Mouse (Mus musculus): ENCODE data around the gene Mllt6. TPM values are rescaled to one million over a fixed set of nuclear protein-coding genes. Genes with fewer than 3 reads are reported as not detected.
A peak's percentile ranks its signal among the peaks of the same experiment; 100 is the strongest.

Gene Mllt6
- total RNA-seq, 2 experiments from 2014 or later = 55.8 to 61.7 TPM

DNA sequence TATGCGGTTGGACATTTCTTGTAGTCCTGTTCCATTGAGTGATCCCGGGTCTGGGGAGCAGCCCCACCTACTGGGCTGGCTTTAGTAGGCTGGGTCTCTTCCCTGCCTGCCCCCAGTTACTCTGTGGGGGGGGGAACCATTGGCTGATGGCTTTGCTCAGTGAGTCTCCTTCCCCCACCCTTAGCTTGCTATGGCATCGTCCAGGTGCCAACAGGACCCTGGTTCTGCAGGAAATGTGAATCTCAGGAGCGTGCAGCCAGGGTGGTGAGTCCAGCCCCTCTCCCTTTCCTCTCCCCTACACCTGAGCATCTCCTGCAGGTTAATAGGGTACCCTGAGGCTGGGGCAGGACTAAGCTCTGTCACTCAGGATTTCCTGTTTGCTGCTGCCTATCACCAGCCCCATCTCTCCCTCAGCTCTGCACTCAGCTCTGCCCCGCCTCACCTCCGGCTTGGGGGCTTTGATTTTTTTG lies 1.6 kb downstream of the Mllt6 start:
- peak; percentile 25 to 34 for DNase-seq
- intact Hi-C loops (cut with DNase I) = loop anchor here (5.0 kb wide), 1 partner anchor 32 kb away; no protein-coding TSS in a partner anchor

DNA sequence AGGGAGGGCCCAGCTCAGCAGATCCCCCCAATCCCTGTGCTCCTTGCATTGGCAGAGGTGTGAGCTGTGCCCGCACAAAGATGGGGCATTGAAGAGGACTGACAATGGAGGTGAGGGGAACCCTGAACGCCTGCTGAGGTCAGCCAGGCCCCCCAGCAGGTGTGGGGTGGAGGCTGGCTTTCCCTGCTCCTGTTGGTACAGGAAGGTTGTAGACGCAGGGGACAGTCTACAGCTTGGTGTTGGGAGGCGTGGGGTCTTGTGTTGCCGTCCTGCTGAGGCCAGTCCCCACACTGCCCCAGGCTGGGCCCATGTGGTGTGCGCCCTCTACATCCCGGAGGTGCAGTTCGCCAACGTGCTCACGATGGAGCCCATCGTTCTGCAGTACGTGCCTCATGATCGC lies 2.2 kb downstream of the Mllt6 start:
- no peak for DNase-seq
- intact Hi-C loops (cut with DNase I) = no loop called here

DNA sequence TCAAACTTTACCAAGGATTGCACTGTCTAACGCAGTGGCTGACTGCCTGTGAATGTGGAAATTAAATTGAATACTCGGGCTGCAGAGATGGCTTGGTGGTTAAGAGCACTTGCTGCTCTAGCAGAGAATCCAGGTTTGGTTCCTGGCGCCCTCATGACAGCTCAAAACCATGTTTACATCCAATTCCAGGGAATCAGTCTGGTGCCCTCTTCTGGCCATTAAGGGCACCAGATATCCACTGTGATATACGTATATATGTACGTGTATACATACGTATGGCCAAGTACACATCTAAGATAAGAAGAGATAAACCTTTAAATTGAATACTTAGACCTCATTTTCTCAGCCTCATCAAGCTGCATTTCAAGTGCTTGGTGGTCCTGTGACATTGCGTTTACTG lies 3.0 kb downstream of the Mllt6 start:
- intact Hi-C loops (cut with DNase I) = no loop called here
- DNase-seq = no peak

DNA sequence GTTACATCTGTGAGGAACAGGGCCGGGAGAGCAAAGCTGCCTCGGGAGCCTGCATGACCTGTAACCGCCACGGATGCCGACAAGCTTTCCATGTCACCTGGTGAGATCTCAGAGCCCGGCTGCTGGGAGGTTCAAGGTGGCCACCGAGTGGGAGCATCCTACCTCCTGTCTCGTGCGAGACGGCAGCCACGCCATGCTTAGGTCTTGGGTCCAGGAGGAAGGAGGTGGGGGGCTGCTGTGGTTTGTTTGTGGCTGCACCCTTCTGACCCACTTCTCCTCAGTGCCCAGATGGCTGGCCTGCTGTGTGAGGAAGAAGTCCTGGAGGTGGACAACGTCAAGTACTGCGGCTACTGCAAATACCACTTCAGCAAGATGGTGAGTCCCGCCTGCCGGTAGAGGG lies 3.6 kb downstream of the Mllt6 start:
- DNase-seq = no peak
- intact Hi-C loops (cut with DNase I) = no loop called here

DNA sequence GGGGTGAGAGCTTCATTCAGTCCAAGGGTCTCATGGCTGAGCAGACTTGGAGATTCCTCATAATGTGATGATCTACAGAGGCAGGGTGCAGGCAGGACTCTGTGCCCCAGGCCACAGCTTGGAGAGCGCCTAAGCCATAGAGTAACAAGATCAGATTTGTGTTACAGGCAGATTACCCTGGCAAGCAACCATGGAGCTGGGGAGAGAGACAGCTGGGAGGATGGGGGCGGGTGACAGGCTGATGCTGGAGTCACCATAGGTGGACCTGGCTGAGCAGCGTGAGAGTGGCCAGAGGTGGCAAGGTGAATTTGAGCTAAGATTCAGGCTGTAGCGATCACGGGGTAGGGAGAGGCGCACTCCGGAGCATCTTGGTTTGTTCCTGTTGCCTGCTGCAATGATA lies 4.9 kb downstream of the Mllt6 start:
- DNase-seq = no peak

DNA sequence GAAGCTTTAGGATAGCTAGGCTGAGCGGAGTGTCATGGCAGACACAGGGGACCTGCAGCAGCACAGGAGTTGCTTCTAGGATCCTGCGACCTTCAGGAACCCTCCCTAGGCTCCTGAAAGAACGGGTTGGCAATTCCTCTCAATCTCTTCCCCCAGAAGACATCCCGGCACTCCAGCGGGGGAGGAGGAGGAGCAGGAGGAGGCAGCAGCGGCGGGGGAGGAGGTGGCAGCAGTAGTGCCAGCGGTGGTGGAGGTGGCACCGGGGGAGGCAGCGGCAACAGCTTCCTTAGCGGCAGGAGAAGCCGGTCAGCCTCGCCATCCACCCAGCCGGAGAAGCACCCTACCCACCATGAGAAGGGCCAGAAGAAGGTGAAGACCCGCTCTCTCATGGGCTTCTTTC lies 6.1 kb downstream of the Mllt6 start:
- intact Hi-C loops (cut with DNase I) = no loop called here
- peak in 1 of 2 experiments; percentile 40 for DNase-seq

More for the DNA sequence above, 4.9 kb downstream of the Mllt6 start:
- intact Hi-C loops (cut with DNase I) = no loop called here

DNA sequence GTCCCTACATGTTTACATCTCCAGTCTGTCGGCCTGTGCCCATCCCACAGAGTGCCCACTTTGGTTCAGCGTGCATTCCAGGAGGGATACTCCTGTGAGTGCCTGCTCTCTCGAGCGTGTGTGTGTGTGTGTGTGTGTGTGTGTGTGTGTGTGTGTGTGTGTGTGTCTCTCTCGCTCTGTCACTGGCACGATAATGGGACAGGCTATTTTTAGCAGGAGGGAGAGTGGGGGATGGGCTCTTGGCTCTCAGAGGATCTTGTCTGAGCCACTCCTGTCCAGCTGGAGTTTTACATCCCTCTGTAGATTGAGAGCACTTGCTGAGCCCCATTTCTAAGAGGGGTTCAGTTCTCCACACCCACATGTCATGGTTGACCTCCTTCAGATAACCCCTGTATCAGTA lies 6.6 kb downstream of the Mllt6 start:
- DNase-seq = peak; percentile 90 to 91
- intact Hi-C loops (cut with DNase I) = no loop called here

DNA sequence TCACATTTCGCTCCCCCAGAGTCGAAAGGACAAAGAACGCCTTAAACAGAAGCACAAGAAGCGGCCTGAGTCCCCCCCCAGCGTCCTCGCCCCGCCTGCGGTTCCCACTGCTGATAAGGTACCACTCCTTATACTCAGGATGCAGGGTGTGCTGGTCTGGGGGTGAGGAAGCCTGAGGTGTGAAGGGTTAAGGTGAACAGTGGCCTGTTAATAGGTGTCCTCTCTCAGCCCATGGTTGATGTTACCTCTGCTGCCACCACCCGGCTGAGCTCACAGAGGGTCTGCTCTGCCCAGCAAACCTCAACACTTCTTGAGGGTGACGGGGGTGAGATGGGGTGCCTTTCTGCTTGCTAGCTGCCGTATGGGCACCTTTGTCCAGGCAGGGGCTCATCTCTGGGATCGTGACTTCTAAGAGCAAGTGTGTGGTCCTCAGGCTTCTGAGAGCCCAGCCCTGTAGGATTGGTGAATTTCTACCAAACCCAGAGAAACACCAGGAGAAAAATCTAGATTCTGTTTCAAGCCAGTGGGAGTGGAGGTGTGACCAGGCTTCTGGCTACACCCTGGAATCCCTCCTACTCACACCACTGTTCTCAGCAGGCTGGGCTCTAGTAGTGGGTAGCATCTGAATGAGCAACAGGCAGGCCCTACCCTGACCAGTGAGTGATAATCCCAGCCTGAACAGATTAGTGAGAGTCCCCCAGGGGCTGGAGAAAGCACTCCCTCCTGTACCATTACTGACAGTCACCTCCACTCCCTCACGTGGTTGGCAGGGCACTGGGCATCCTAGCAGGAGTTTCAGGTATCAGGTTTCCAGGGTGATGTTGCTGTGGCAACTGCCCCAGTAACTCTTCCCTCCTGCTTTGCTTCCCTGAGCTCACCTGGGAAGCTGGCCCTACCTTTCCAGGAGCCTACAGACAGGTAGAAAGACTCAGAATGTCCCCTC lies 7.3 kb downstream of the Mllt6 start:
- intact Hi-C loops (cut with DNase I) = no loop called here

DNA sequence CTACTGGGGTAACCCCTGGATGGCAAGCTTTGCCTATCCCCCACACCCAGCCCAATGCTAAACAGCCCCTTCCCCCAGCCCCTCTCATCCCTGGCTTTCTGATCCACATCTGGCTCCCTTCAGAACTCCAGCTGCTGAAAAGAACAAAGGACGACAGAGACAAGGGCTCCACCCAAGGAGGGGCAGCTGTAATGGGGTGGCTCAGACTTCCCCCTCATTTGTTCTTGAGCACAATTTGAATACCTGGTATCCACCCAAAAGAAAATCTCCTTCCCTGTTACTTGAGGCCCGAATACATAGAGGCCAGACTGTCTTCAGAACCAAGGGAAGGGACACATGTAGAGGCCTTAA lies 7.9 kb downstream of the Mllt6 start:
- DNase-seq = no peak
- intact Hi-C loops (cut with DNase I) = no loop called here

More for the DNA sequence above, 7.3 kb downstream of the Mllt6 start:
- peak; percentile 41 to 60 for DNase-seq

DNA sequence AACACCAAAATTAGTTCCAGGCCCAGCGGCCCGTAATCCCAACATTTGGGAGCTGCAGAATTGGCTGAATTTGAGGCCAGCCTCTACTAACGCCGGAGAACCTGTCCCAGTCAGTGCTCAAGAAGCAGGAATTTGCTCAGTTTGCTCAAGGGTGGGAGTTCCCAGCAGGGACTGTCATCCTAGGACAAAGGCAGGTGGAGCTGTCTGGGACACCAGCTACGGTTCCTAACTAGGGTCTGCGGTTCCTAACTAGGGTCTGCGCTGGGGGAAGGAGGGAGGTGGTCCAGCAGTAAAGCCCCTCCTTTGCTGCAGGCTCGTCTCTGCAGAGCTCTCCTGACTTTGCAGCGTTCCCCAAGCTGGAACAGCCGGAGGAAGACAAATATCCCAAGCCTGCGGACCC lies 9.9 kb downstream of the Mllt6 start:
- intact Hi-C loops (cut with DNase I) = no loop called here
- no peak for DNase-seq

DNA sequence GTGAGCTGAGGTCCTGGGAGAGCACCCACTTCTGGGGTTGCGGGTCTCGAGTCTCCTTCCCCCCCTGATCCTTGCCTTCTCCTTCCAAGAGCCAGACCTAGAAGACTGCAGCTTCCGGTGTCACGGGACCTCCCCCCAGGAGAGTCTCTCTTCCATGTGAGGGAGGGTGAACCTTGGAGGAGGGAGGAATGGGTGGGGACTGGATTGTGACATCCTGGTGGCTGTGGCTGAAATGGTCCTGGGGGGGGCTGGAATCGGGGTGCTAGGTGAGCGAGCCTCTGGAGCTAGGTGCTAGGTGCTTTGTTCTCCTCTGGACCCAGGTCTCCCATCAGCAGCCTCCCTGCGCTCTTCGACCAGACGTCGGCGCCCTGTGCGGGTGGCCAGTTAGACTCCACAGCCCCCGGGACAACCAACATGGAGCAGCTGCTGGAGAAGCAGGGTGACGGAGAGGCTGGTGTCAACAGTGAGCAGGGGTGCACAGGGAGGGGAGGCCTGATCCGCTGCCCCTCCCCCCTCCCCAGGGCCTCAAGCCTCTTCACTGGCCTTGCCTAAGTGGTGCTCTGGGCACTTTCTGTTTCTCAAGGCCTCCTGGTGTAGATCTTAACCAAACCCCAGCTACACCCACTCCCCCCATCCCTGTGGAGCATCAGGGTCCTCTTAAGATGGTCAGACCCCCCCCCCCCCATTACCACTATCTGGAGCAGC lies 13.0 kb downstream of the Mllt6 start:
- DNase-seq = no peak
- intact Hi-C loops (cut with DNase I) = no loop called here

DNA sequence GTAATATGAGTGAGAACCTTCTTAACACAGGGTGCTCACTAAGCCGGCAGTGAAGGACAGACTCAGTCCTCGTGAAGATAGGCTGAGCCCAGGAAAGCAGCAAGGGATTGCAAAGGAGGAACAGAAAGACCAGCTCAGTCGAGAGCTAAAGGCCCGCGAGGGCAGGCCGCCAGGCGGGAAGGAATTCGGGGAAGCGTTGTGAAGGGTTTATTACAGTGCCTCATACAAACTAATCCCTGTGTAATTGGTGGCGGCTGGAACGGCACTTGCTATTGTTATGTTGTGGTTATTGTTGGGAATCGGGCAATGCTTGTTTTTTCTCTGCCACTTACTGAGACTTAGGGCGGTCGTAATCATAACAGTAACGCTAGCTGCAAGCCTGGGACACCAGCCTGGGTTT lies 14.2 kb downstream of the Mllt6 start:
- DNase-seq = peak in 1 of 2 experiments; percentile 9
- intact Hi-C loops (cut with DNase I) = no loop called here

DNA sequence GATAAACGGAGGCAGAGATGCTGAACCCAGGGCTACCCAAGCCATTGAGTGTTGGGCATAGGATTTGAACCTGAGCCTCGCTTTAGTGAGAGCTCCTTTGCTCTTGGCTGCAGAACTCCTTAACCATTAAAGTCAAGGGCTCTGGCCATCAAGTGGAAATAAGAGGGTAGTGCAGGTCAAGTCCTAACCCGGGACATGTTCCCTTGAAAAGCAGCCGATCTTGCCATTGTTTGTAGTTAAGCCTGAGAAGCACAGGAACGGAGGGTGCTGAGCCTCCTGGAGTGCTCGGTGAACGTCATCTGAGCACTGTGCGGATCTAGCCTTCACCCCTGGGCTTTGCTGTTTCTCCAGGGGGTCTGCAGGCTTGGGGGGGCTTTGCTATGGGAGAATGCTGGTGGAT lies 14.6 kb downstream of the Mllt6 start:
- intact Hi-C loops (cut with DNase I) = no loop called here
- no peak for DNase-seq

DNA sequence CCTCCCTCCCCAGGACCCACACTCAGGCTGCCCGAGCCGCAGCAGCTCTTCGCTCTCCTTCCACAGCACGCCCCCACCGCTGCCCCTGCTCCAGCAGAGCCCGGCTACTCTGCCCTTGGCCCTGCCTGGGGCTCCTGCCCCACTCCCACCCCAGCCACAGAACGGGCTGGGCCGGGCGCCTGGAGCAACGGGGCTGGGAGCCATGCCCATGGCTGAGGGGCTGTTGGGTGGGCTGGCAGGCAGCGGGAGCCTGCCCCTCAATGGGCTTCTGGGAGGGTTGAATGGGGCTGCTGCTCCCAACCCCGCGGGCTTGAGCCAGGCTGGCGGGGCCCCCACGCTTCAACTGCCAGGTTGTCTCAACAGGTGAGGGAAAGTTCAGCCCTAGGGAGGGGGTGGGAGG lies 15.1 kb downstream of the Mllt6 start:
- intact Hi-C loops (cut with DNase I) = no loop called here
- no peak for DNase-seq

DNA sequence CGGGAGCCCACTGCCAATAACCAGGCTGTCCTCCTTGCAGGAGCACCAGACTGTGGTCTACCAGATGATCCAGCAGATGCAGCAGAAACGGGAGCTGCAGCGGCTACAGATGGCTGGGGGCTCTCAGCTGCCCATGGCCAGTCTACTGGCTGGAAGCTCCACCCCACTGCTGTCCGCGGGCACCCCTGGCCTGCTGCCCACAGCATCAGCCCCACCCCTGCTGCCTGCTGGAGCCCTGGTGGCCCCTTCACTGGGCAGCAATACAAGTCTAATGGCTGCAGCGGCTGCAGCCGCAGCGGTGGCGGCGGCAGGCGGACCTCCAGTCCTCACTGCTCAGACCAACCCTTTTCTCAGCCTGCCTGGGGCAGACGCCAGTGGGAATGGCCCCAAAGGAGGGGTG lies 17.2 kb downstream of the Mllt6 start:
- peak; percentile 68 to 75 for DNase-seq

DNA sequence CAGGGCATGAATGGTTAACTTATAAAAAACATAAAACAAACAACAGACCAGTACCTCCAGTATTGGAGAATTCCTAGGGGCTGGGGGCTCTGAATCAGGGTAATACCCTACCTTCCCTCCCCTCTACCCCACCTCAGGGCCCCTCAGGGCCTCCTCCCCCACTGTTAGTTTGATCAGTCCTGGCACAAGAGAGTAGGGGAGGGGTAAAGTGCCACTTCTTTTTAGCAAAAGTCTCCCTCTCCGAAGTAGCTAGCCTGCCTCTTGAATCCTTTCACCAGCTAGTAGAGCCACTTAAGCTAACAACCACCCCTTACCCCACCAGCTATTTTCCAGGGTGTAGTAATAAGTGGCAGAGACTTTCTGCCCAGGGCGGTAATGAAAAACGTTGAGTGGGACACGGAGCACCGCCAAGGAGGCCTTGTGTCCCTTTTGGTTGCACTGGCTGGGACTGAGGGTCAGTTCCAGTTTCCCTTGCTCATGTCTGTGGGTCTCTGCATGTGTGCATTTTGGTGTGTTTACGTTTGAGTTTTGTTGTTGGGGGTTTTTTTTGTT lies 19.4 kb downstream of the Mllt6 start:
- intact Hi-C loops (cut with DNase I) = no loop called here
- no peak for DNase-seq

More for the DNA sequence above, 17.2 kb downstream of the Mllt6 start:
- intact Hi-C loops (cut with DNase I) = no loop called here

DNA sequence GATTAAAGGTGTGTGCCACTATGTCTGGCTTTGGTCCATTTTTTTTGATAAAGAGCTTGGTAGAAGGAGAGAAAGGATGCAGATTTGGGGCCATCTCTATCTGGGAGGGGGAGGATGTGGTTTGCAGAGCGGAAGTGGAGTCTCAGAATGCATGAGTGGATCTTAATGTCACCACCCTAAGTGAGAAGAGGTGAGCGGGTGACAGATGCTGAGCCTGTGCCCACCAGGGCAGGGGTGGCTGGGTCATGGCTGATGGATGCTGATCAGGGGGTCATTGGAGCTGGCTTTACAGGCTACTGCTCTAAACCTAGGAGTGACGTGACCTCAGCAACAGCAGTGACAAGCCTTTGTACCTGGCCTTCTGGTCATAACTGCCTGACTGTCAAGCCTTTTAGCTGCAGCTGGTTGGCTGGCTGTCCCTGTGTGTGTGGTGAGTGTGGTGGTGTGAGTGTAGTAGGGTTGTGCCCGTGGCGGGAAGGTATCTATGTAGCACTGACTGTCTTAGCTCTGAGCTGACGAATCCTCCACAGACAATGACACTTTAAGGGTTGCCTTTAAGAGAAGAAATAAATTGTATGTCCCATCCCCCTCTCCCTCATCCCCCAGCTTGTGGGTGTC lies 21.0 kb downstream of the Mllt6 start:
- intact Hi-C loops (cut with DNase I) = no loop called here
- DNase-seq = no peak

DNA sequence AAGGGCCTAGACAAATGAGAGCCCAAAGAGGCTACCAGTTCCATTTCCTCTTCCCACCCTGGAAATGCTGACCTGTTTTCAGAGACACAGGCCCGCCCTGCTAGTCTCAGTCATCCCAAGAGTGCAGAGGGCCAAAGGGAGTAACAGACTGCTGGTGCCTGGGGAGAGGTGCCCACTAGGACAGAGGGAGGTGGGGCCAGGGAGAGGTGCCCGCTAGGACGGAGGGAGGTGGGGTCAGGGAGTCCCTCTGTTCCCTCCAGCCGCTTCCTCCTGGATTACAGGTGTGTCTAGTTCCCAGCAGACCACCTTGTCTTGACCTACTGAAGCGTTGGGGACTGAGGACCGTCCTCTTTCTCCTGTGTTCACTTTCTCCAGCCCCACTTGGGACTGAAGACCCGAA lies 21.6 kb downstream of the Mllt6 start:
- intact Hi-C loops (cut with DNase I) = loop anchor here (1.0 kb wide), 1 partner anchor 21 kb away; the partner anchor contains the start of gene Mllt6
- DNase-seq = peak; percentile 32 to 41

DNA sequence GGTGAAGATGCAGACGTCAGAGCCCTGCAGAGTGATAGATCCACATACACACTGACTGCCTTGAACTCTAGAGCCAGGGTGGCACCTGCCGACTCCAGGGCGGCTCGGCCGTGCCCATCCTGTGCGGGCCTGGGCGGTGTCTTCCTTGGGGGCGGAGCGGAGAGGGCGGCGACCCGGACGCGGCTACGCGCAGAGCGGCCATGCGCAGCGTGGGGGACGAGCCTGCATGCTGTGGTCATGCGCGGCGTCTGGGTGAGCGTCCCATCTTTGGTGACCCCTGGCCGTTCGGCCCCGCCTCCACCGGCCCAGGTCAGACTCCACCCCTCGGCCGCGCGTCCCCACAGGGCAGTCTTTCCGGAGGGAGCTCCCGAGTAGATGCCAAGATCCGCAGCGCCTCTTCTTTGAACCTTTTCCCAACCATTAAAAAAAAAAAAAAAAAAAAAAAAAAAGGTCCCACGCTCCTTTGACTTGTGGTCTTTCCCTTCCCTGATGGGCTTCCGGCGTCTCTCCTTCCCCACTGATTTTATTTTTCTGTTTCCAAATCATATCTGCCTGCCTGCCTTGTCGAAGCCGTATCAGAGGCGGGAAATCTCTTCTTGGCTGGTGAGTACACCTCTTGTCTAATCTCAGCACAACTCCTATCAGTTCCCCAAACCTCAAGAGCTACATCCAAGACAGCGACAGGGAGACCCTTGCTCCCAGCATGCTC lies 22.6 kb downstream of the Mllt6 start, which contains the start of gene Cisd3:
TSS of gene Cisd3 (plus strand) at position 214 of the 709 bp plus-strand sequence.
- DNase-seq = peak; percentile 94 to 96
- intact Hi-C loops (cut with DNase I) = loop anchor here (1.0 kb wide), 1 partner anchor 22 kb away; the partner anchor contains the start of gene Mllt6

DNA sequence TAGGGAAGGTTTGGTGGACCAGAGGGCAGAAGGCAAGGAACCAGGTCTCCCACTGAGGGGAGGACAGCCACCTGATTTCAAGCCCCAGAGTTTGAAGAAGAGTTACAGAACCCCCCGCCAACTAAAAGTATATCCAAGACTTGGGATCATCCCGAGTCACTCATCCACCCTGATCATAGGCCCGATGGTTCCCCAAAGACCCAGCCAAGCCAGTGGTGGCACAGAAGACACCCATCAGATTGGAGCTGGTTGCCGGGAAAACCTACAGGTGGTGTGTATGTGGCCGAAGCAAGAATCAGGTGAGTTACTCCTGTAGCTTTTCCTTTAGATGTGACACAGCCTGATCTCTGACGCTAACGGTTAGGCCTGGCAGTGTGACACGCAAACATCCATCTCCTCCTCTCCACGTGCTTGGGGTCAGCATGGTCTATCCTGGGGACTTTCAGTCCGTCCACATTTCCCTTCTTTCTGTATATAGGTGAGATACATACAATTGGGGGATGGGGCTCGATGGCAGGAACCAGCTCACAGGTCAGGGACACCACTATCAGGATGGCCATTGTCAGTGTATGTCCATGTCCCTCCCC lies 23.2 kb downstream of the Mllt6 start:
- DNase-seq = peak; percentile 10 to 29
- intact Hi-C loops (cut with DNase I) = no loop called here
